Mouse (Mus musculus): ENCODE data around the gene Nprl3. TPM values are rescaled to one million over a fixed set of nuclear protein-coding genes. Genes with fewer than 3 reads are reported as not detected.

The Nprl3 gene
- polyA plus RNA-seq, 1 experiment from 2014 or later, result 48.4 TPM

DNA sequence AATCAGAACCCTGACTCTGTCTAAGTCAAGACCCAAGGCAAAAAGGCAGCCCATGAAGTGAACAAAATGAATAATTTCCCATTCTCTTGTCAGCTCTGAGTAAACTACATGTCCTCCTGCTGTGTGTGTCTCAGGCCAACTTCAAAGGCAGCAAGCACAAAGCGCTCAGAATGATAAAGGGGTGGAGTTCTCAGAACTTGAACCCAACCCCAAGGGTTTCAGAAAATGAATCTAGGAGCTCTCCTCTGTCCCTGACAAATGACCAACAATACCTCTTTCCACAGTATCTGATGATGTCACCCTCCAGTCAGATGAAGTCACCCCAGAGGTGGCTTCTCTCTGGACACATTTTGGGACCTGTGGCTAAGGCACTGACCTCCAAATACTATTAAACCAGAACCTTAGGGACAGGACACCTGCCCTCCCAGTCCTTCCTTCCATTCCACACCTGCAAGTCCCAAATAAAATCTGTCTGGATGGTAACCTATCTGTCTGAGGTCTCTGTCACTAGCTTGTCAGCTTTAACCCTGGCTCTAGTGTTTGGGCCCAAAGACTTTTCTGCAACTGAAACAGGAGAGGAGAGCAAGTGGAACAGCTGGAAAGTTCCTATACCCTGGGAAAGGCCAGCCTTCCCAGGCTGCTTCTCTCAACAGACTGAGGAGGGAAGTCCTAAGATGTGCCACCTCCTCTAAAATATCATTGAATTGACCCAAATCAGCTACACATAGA, 14.1 kb upstream of the Nprl3 start:
- WGBS, result 80% methylated on average over 1 of the region's 1 CpGs
- no peak for ATAC-seq (replicated peaks)
- Histone ChIP-seq H3K27me3 (replicated peaks) (no peaks in the 10 kb centered on the region), H3K27ac (no peak overlapping the region), H3K4me2 (no peak overlapping the region), H3K9ac (no peak overlapping the region), H3K36me3 (replicated peaks) (no peaks in the 10 kb centered on the region), H3K4me1 (no peaks in the 10 kb centered on the region), H3K9me3 (no peaks in the 10 kb centered on the region), H3K4me3 (no peak overlapping the region)

DNA sequence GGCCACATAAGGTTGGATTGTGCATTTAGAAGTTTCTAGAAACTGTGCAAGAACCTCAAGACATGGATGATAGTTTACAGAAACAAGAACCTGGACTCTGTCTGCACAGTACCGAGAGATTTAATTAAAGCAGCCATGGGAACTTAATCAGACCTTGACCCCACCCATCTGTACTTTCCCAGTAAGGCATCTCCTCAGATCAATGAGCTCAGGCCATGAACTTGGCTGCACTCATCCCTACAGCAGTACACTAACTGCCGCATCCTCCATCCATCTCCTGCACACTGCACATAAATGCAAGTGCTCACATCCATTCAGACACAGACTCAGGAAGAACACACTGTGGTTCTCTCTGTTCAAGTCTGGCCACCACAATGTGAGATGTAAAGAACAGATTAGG, 13.1 kb upstream of the Nprl3 start:
- no peaks in the 10 kb centered on the region for H3K27me3 ChIP-seq (replicated peaks)
- H3K4me1 ChIP-seq, result no peaks in the 10 kb centered on the region
- no peak overlapping the region for H3K27ac ChIP-seq
- H3K9me3 ChIP-seq, result no peaks in the 10 kb centered on the region
- H3K36me3 ChIP-seq (replicated peaks), result no peaks in the 10 kb centered on the region
- no peak overlapping the region for H3K4me3 ChIP-seq
- no peak overlapping the region for H3K4me2 ChIP-seq
- no peak overlapping the region for H3K9ac ChIP-seq
- ATAC-seq (replicated peaks), result no peak
- 78% methylated on average over 2 of the region's 2 CpGs for WGBS

DNA sequence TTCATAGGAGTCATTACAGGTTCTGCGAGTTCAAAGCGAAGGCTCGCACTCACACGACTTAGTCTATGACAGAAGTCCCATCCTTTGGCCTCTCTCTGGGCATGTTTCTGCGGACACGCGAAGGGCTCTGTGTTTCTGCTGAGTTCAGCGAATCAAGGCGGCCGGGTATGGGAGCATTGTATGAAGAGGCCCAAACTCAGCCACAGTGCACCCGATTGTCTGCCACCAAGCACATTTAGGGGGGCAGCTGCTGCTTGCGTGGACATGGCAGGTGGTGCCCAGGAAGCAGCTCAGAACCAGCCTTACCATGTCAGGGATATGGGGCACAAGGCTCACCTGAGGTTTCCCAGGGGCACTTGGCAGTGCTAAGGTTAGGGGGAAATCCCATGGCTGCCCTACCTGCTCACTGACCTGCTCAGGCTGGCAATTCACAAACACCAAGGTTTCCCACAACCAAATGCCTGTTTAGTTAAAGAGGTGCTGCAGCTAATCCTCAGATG, 11.0 kb upstream of the Nprl3 start:
- WGBS, result 84% methylated on average over 12 of the region's 12 CpGs

DNA sequence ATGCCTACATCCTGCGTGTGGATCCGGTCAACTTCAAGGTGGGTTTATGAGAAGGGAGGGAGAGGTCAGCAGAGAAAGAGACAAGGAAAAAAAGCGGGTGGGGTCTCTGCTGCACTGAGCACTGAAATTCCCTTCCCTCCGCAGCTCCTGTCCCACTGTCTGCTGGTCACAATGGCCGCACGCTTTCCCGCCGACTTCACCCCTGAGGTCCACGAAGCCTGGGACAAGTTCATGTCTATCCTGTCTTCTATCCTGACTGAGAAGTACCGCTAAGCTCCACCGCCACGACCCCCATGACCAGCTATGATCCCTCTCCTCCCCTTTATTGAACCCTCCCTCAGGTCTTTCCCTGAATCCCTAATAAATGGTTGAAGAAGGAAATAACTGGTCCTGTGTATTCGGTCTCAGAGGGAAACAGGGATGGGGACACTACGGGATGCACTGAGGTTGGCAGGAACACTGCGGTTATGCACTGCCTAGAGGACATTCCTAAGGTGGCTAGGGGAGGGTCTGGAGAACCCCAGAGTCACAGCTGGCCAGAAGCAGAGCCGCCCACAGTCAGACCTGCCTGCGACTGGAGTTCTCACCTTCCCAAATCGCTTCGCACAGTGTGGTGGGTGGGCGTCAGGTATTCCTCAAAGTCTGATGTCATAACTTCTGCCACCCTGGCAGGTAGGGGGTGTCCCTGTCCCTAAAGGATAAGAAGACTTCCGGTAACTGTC, 10.4 kb upstream of the Nprl3 start:
- no peak for ATAC-seq (replicated peaks)
- H3K27me3 ChIP-seq (replicated peaks), result no peaks in the 10 kb centered on the region
- H3K9ac ChIP-seq, result no peak overlapping the region
- H3K36me3 ChIP-seq (replicated peaks), result no peaks in the 10 kb centered on the region
- no peak overlapping the region for H3K4me2 ChIP-seq
- 78% methylated on average over 21 of the region's 21 CpGs for WGBS
- no peaks in the 10 kb centered on the region for H3K4me1 ChIP-seq
- no peak overlapping the region for H3K4me3 ChIP-seq
- H3K9me3 ChIP-seq, result no peaks in the 10 kb centered on the region
- H3K27ac ChIP-seq, result no peak overlapping the region

More for the DNA sequence above, 11.0 kb upstream of the Nprl3 start:
- no peaks in the 10 kb centered on the region for H3K27me3 ChIP-seq (replicated peaks)
- no peak overlapping the region for H3K4me2 ChIP-seq
- no peaks in the 10 kb centered on the region for H3K4me1 ChIP-seq
- H3K9ac ChIP-seq, result no peak overlapping the region
- ATAC-seq (replicated peaks), result no peak
- H3K27ac ChIP-seq, result no peak overlapping the region
- no peak overlapping the region for H3K4me3 ChIP-seq
- H3K36me3 ChIP-seq (replicated peaks), result no peaks in the 10 kb centered on the region
- no peaks in the 10 kb centered on the region for H3K9me3 ChIP-seq

DNA sequence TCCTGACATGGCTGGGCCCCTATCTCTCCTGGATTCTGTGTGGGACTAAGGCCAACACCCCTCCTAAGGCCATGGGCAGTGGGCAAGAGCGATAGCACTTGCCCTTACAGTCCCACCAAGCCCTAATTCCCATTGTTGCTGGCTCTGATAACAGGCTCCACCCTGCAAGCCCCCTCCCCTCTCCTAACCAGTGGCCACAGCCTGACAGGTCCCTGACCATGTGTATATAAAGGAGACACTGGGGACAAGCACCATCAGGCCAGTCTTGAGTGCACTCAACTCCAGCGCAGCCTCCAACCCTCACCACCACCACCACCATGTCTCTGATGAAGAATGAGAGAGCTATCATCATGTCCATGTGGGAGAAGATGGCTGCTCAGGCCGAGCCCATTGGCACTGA, 8.8 kb upstream of the Nprl3 start, which contains the start of gene Hba-x:
Gene Hba-x, plus strand, starts transcription at position 54 of the 400 bp plus-strand sequence.
- Histone ChIP-seq H3K9me3 (no peaks in the 10 kb centered on the region), H3K27ac (no peak within 1 kb of the TSS), H3K36me3 (replicated peaks) (no peaks in the 10 kb centered on the region), H3K27me3 (replicated peaks) (no peaks in the 10 kb centered on the region), H3K4me1 (no peaks in the 10 kb centered on the region), H3K9ac (no peak within 1 kb of the TSS), H3K4me2 (no peak within 1 kb of the TSS), H3K4me3 (no peak within 1 kb of the TSS)
- ATAC-seq (replicated peaks), result no peak
- WGBS, result 71% methylated on average over 3 of the region's 3 CpGs

DNA sequence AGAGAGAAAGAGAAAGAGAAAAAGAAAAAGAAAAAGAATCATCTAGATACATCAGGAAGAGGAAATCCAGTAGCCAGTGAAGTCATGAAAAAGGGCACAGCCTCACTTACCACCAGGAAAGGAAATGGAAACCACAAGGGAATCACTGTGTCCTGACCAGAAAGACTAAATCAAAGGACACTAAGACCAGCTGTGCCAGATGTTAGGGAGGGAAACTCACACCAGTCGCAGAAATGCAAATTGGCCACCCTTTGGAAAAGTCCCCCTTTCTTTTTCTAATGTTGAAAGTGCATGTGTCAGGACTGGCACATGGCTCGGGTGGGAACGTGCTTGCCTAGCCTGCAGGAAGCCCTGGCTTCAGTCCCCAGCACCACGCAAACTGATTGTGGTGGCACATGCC, 3.7 kb upstream of the Nprl3 start:
- WGBS, result 55% methylated on average over 4 of the region's 4 CpGs
- H3K4me3 ChIP-seq, result no peak overlapping the region

DNA sequence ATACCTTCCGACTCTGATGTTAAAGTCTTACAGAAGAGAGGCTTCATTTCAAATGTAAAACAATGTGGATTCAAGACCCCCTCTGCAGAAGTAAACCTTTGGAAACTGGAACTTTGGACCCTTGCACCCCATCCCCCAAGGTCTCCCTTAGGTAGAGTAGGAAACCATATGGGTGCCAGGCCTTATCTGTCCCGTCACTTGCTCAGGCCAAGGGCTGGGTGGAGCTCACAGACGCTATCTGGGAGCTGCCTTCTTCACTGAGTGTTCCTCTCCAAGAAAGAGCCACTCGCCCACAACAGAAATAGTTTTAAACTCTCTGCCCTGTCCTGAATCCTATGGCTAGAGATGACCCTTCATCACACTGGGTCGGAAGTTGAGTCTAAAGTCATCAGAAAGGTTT, 1.4 kb upstream of the Nprl3 start:
- Histone ChIP-seq H3K9me3 (no peaks in the 10 kb centered on the region), H3K27ac (no peak overlapping the region), H3K4me2 (no peak overlapping the region), H3K36me3 (replicated peaks) (no peaks in the 10 kb centered on the region), H3K9ac (no peak overlapping the region), H3K27me3 (replicated peaks) (no peaks in the 10 kb centered on the region), H3K4me3 (no peak overlapping the region), H3K4me1 (peaks cover 14% of the 10 kb centered on the region)
- 83% methylated on average over 5 of the region's 5 CpGs for WGBS
- ATAC-seq (replicated peaks), result no peak

More for the DNA sequence above, 3.7 kb upstream of the Nprl3 start:
- Histone ChIP-seq H3K4me1 (peaks cover 11% of the 10 kb centered on the region), H3K27ac (no peak overlapping the region), H3K9ac (no peak overlapping the region), H3K9me3 (no peaks in the 10 kb centered on the region), H3K36me3 (replicated peaks) (no peaks in the 10 kb centered on the region), H3K4me2 (no peak overlapping the region), H3K27me3 (replicated peaks) (no peaks in the 10 kb centered on the region)
- no peak for ATAC-seq (replicated peaks)

DNA sequence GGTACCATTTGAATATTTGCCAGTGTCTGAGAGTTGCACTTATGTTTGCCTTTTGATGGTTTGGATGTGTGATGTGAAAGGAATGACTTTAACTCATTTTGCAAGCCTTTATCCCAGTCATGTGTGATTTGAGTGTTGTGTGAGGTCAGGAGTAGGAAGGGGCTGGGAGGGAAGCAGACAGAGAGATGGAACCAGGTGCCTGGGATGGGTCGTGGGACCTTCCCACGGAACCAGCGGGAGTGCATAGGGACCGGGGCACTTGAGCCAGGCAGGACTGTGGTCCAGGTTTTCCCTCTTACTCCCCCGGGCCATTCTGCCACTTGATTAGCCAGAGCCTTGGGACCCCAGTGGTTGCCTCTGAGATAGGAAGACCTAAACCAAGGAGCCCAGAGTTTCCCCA, 457 bp upstream of the Nprl3 start:
- WGBS, result 23% methylated on average over 5 of the region's 5 CpGs
- Histone ChIP-seq H3K9ac (peak overlapping the region; percentile 42), H3K4me2 (peak overlapping the region; percentile 54), H3K4me1 (peaks cover 14% of the 10 kb centered on the region), H3K27me3 (replicated peaks) (no peaks in the 10 kb centered on the region), H3K9me3 (no peaks in the 10 kb centered on the region), H3K4me3 (peak overlapping the region; percentile 53), H3K27ac (peak overlapping the region; percentile 93; the same call in 1 of the 2 replicates), H3K36me3 (replicated peaks) (no peaks in the 10 kb centered on the region)
- peak; percentile 62 for ATAC-seq (replicated peaks)

DNA sequence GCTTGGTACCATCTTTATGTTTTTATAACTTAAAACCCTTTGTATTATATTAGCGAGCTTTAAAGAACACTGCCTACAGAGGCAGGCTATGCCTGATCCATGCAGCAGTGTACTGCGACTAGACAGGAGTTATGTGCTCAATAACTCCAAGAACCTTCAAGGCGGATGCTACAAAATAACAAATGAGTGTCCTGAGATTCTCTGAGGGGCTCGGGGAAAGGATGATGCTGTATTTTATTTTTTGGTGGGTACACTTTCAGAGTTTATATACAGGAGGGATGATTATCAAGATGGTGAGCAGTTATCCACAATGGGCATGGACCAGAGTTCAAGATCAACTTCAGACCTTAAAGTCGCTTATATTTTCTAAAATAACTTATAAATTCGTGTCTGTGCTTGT, 731 bp downstream of the Nprl3 start:
- 28% methylated on average over 6 of the region's 6 CpGs for WGBS
- H3K36me3 ChIP-seq (replicated peaks), result no peaks in the 10 kb centered on the region
- peak overlapping the region; percentile 93 for H3K27ac ChIP-seq
- ATAC-seq (replicated peaks), result 0 out of 2 replicates have a peak, but pooled peaks have one; percentile 0
- H3K9ac ChIP-seq, result peak overlapping the region; percentile 79
- H3K4me2 ChIP-seq, result peak overlapping the region; percentile 54
- H3K9me3 ChIP-seq, result no peaks in the 10 kb centered on the region
- no peaks in the 10 kb centered on the region for H3K27me3 ChIP-seq (replicated peaks)
- peaks cover 14% of the 10 kb centered on the region for H3K4me1 ChIP-seq
- peak overlapping the region; percentile 53 for H3K4me3 ChIP-seq

DNA sequence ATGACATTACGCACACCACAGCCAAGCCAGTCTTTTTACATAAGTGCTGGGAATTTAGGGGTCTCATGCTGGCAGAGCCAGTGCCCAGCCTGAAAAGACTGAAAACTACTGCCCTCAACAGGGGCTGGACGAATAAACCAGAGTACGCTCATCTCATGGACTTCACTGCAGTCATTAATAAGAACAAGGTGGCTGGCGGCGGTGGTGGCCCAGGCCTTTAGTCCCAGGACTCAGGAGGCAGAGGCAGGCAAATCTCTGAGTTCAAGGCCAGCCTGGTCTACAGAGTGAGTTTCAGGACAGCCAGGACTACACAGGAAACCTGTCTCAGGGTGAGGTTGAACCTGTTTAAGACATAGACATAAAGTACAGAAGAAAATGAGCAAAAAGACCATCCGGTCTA, 1.3 kb downstream of the Nprl3 start:
- Histone ChIP-seq H3K4me1 (peaks cover 14% of the 10 kb centered on the region), H3K9me3 (no peaks in the 10 kb centered on the region), H3K27me3 (replicated peaks) (no peaks in the 10 kb centered on the region), H3K27ac (no peak overlapping the region), H3K9ac (no peak overlapping the region), H3K4me2 (no peak overlapping the region), H3K36me3 (replicated peaks) (no peaks in the 10 kb centered on the region), H3K4me3 (no peak overlapping the region)
- WGBS, result 93% methylated on average over 6 of the region's 6 CpGs
- no peak for ATAC-seq (replicated peaks)

DNA sequence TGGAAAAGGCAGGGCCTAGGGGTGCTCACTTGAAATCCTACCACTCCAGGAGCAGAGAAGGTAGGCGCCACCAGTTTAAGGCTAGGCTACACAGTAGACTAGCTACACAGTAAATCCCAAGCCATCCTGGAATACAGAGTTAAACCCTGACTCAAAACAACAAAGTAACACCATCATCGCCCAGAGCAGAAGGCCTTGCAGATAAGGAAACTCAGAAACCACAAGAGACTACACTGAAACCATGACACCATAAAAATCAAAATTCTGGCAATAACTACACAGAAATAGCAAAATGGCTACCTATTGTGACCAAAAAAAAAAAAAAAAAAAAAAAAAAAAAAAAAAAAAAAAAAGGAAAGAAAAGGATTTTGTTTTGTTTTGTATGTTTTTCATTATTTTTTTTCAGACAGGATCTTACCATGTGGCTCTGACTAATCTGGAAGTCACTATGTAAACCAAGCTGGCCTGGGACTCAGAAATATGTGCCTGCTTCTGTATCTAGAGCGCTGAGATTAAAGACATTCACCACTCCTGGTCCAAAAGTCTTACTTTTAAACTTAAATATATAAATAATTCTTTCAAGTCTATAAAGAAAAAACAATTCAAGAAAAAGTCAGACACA, 2.3 kb downstream of the Nprl3 start:
- Histone ChIP-seq H3K27me3 (replicated peaks) (no peaks in the 10 kb centered on the region), H3K9me3 (no peaks in the 10 kb centered on the region), H3K4me3 (no peak overlapping the region), H3K36me3 (replicated peaks) (no peaks in the 10 kb centered on the region), H3K4me1 (peaks cover 14% of the 10 kb centered on the region), H3K4me2 (no peak overlapping the region), H3K27ac (no peak overlapping the region), H3K9ac (no peak overlapping the region)
- WGBS, result 93% methylated on average over 3 of the region's 3 CpGs
- no peak for ATAC-seq (replicated peaks)

DNA sequence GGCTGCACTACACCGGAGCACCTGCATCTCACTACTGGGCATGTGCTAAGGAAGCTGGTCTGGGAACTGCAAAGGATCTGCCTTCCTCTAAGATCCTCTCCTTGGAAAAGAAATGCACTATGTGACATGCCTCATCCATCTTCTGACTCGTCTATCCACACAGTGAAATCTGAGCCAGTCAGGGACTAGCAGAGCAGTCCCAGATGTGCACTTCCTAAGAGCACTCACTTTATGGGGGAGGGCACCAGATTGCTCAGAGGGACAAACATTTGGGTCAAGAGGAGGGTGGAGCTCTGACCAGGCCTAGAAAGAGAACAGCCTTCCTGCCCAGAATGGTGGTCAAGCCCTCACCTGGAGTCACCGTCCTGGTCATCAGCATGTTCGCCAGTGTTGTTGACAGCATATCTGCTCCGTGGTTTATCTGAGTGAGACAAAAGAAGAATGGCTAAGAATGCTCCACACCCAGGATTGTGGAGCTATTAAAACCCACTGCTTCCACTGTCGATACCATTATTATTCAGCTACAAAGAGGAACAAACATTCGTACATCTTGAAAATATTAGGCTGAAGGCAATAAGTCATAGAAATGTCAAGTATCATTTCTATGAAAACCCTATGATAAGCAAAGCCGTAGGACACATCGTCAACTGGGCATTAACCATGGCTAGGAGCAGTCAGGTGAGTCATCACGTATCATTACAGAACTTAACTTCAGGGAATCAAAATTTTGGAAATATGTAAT, 4.7 kb downstream of the Nprl3 start:
- H3K4me3 ChIP-seq, result no peak overlapping the region
- H3K4me1 ChIP-seq, result peaks cover 9% of the 10 kb centered on the region
- H3K4me2 ChIP-seq, result no peak overlapping the region
- H3K9ac ChIP-seq, result no peak overlapping the region
- no peaks in the 10 kb centered on the region for H3K27me3 ChIP-seq (replicated peaks)
- ATAC-seq (replicated peaks), result no peak
- no peaks in the 10 kb centered on the region for H3K36me3 ChIP-seq (replicated peaks)
- WGBS, result 90% methylated on average over 10 of the region's 10 CpGs
- H3K27ac ChIP-seq, result no peak overlapping the region
- H3K9me3 ChIP-seq, result no peaks in the 10 kb centered on the region

Data from midbrain, embryonic 15.5 days (tissue).